8 mouse cellular contexts compared by ENCODE assay signal in genomic region chr19:58469421-58469820, GRCm38 (mm10). TPM values are rescaled to one million over a fixed set of nuclear protein-coding genes. Genes with fewer than 3 reads are reported as not detected.
DNase-seq lines count a peak whose midpoint lies in the region; ATAC-seq and TF ChIP-seq lines count a peak whose summit lies in the region.
"Had no signal": no experiment of that assay in that cellular context is flagged by ENCODE, and none has a peak within 500 bp of the region (broad histone marks: within the 10 kb centered on the region; RNA-seq: fewer than 3 reads in every experiment).

No protein-coding gene starts in this region.

- DNase-seq in R1 (ENCODE audit: low read depth, low spot score) = peak; percentile 77
- peak; percentile 71 to 84 for DNase-seq in cerebellum, adult 18-20 months
- DNase-seq in frontal cortex, adult 2 months (ENCODE audit: extremely low spot score in 1 of 2, low spot score in 1 of 2) = peak; percentile 72 to 97
- DNase-seq in hindbrain, postnatal 0 days (ENCODE audit: low spot score) = peak; percentile 96
- peak; percentile 89 to 90 for DNase-seq in left cerebral cortex, postnatal 25 days (ENCODE audit: low spot score in 2 of 2)
- peak; percentile 64 to 69 for DNase-seq in spleen, postnatal 36 days (ENCODE audit: low spot score in 2 of 2)

- no peak overlapping the region for H3K4me3 ChIP-seq in hindbrain, postnatal 0 days (ENCODE audit: low read length)

- ATAC-seq in hindbrain, postnatal 0 days = peak; percentile 27; the same call in 1 of the 2 replicates
- ATAC-seq in monocyte, adult 5-6 weeks (replicated peaks; ENCODE audit: insufficient number of reproducible peaks, low FRiP score, low TSS enrichment, poor library complexity, severe bottlenecking) = 0 out of 2 replicates have a peak, but pooled peaks have one; percentile 48

- H3K4me2 ChIP-seq in hindbrain, postnatal 0 days (ENCODE audit: low read depth, low read length) = no peak overlapping the region

- H3K27ac ChIP-seq in hindbrain, postnatal 0 days = no peak overlapping the region
- H3K27ac ChIP-seq: macrophage had no signal

- no peaks in the 10 kb centered on the region for H3K4me1 ChIP-seq in hindbrain, postnatal 0 days (ENCODE audit: insufficient read depth, low read length)

- no peaks in the 10 kb centered on the region for H3K27me3 ChIP-seq in hindbrain, postnatal 0 days (ENCODE audit: insufficient read depth, low read length)

- peak; percentile 91 for TF ChIP-seq CTCF in hindbrain, postnatal 0 days (IDR thresholded peaks at IDR 0.05; ENCODE audit: low read depth)

- H3K9me3 ChIP-seq in hindbrain, postnatal 0 days (ENCODE audit: low read length) = no peaks in the 10 kb centered on the region

- intact Hi-C loops in left cerebral cortex, postnatal 25 days (cut with DNase I) = loop anchor here (5.0 kb wide), 5 partner anchors 552 to 812 kb away; no protein-coding TSS in a partner anchor

- H3K9ac ChIP-seq in hindbrain, postnatal 0 days (replicated peaks; ENCODE audit: low read length) = no peak overlapping the region

- 13% methylated on average over 12 of the region's 12 CpGs for WGBS in hindbrain, postnatal 0 days

- H3K36me3 ChIP-seq in hindbrain, postnatal 0 days (ENCODE audit: insufficient read depth, low read length) = no peaks in the 10 kb centered on the region

RNA-seq across cellular contexts. Expression of gene Gfra1, which starts 13.7 kb away (rescaled TPM):
- 22.4 and 22.8 TPM in 2 replicates for polyA plus RNA-seq in frontal cortex, adult 2 months (2012; rRNA removed)
- total RNA-seq in hindbrain, postnatal 0 days (2014; rRNA removed) = 59.8 and 63.9 TPM in 2 replicates
- 31.4 and 32.3 TPM in 2 replicates for polyA plus RNA-seq in hindbrain, postnatal 0 days (2015; fragmentation: Nextera tagmentation; extraction: Ambion mirVana)
- 10 to 100 TPM; 30.6 to 40.2 TPM for total RNA-seq in left cerebral cortex, postnatal 25 days (2021)
- total RNA-seq in monocyte, adult 5-6 weeks (2017) = 2.3 TPM in 1 of 3 replicates, not detected in the others
- polyA plus RNA-seq: macrophage had no signal

RNA-seq across cellular contexts. Expression of gene Ccdc172, which starts 42.4 kb away (rescaled TPM):
- polyA plus RNA-seq in frontal cortex, adult 2 months (2012; rRNA removed) = not detected in 2 replicates
- total RNA-seq in hindbrain, postnatal 0 days (2014; rRNA removed) = not detected in 2 replicates
- not detected in 2 replicates for polyA plus RNA-seq in hindbrain, postnatal 0 days (2015; fragmentation: Nextera tagmentation; extraction: Ambion mirVana)
- not detected for total RNA-seq in left cerebral cortex, postnatal 25 days (2021)
- total RNA-seq in monocyte, adult 5-6 weeks (2017) = not detected in 3 replicates
- polyA plus RNA-seq: macrophage had no signal
